Mouse (Mus musculus): ENCODE results near the gene Clk2. TPM values are rescaled to one million over a fixed set of nuclear protein-coding genes. Genes with fewer than 3 reads are reported as not detected.
"Not testable (repeated sequence)": the region's sequence is repeated elsewhere in the genome, so short reads cannot be mapped to it uniquely, and the experiment has no call there.

Clk2 gene
- total RNA-seq, 1 experiment from 2014 or later, result 98.4 TPM

- no peak for DNase-seq
These were observed 25.8 kb downstream of the Clk2 start for GRCm38 (mm10) chr3:89190436-89190835.

DNA sequence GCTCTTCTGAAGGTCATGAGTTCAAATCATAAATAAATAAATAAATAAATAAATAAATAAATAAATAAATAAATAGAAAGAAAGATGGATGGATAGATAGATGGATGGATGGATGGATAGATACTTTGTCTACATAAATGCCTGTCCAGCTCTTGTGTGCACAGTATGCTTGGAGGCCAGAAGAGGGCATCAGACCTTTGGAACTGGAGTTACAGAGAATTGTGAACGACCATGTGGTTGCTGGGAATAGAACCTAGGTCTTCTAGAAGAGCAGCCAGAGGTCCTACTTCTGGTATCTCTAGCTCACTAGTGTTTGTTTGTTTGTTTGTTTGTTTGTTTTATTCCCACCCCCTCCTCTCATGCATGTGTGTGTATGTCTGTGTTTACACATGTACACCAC lies 28.8 kb downstream of the Clk2 start:
- DNase-seq, result no peak

DNA sequence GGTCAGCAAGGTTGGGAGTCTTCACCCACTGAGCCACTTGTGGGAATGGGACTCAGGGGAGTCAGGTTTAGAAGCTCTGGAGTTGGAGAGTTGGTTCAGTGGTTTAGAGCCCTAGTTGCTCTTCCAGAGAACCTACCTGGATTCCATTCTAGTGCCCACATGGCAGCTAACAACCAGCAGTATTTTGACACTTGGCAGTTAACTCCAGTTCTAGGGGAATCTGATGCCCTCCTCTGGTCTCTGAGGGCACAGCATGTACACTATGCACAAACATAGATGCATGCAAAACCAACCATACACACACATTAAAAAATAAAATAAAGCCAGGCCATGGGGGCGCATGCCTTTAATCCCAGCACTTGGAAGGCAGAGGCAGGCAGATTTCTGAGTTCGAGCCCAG lies 29.3 kb downstream of the Clk2 start:
- DNase-seq, result no peak

GRCm38 (mm10) chr3:89195979-89196877 lies 31.6 kb downstream of the Clk2 start:
- peak; percentile 91 for DNase-seq

- no peak for DNase-seq
These were observed 35.2 kb downstream of the Clk2 start for GRCm38 (mm10) chr3:89199839-89200238.

GRCm38 (mm10) chr3:89202253-89203141 lies 37.9 kb downstream of the Clk2 start, which contains the start of gene Gba:
TSS of gene Gba (plus strand) at chr3:89202928.
- DNase-seq, result peak; percentile 82

- no peak for DNase-seq
These were observed 38.5 kb downstream of the Clk2 start for GRCm38 (mm10) chr3:89203142-89203514.

DNA sequence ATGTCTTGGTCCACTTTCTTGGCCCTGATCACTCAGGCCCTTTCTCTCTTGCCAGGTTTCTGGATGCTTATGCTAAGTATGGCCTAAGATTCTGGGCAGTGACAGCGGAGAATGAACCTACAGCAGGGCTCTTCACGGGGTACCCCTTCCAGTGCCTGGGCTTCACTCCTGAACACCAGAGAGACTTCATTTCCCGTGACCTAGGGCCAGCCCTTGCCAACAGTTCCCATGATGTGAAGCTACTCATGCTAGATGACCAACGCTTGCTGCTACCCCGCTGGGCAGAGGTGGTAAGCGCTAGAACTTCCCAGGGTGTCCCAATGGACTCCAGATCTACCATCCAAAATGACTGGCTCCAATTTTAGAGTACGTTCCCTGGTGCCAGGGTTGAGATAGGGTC lies 41.5 kb downstream of the Clk2 start:
- DNase-seq, result no peak

DNA sequence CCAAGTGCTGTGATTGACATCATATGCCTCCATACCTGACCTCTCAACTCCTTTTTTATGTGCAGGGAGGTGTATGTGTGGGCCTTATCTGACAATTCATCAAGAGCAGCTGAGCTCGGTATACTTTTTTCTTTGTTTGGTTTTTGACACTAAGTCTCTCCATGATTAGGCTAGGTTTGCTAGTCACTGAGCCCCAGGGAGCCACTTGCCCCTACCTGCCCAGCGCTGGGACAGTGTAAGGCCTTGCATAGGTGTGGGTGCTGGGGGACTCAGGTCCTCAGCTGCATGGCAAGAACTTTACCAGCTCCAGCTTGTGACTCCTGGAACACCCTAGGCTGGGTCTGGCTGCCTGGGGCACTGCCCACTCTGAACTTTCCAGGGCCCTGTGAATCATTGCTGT lies 42.1 kb downstream of the Clk2 start:
- no peak for DNase-seq

- DNase-seq, result no peak
These were observed 43.6 kb downstream of the Clk2 start for GRCm38 (mm10) chr3:89208075-89208657.

GRCm38 (mm10) chr3:89208736-89209135 lies 44.1 kb downstream of the Clk2 start:
- DNase-seq, result no peak

GRCm38 (mm10) chr3:89209731-89210130 lies 45.1 kb downstream of the Clk2 start:
- DNase-seq, result no peak

- DNase-seq, result no peak
These were observed 45.6 kb downstream of the Clk2 start for GRCm38 (mm10) chr3:89210162-89210561.

GRCm38 (mm10) chr3:89210731-89211130 lies 46.1 kb downstream of the Clk2 start:
- peak; percentile 41 for DNase-seq

- DNase-seq, result peak; percentile 93
These were observed 49.4 kb downstream of the Clk2 start for GRCm38 (mm10) chr3:89213803-89214530.

DNA sequence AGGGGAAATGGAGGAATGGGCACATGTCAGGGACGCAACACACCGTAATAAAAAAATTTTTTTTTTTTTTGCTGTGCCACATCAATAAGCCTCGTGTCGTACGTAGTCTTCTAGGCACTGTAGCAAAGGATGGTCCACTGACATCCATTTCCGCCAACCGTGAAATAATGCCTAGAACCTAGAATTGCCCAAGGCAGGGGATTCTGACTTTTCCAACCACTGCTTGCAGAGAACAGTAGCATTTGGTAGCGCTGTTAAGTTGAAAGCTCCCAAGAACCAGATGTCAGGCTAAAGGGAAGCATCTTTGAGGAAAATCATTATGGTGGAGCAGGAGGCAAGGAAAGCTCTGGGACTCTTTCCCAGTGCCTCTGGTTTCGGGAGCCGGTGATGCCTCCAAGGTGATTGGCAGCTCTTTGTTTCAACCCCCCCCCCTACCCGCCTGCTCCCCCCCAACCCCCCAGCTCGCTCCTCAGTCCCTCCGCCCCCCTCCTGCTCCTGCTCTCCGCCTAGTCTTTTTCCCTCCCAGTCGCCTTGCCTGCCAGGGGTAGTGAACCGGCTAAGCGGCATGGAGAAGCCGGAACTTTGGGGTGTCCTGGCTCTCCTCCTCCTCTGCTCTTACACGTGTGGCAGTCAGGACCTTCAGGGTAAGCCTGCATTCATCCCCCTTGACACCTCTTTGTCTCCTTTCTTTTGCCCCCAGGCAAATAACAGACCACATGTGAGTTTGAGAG lies 50.3 kb downstream of the Clk2 start, which contains the start of gene Thbs3:
Gene Thbs3 (plus strand): TSS at position 500 of the 731 bp plus-strand sequence.
- peak; percentile 2 for DNase-seq

DNA sequence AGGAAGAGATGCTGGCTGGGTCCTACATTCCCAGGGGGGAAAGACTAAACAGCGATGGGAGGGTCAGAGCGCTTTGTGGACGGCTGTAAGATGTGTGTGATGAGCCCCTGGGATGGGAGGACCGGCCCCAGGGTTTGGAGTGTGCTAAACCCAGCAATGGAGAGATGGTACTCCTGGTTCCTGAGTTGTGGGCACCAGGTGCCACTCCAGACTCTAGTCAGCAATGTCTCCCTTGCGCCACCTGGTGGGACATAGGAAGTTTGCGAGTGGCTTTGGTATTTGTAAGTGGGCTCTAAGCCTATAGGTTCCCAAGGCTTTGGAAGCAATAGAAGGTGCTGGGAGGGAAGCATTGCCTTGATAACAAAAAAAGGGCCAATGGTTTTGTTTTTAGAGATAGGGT lies 51.3 kb downstream of the Clk2 start:
- peak; percentile 78 for DNase-seq

DNA sequence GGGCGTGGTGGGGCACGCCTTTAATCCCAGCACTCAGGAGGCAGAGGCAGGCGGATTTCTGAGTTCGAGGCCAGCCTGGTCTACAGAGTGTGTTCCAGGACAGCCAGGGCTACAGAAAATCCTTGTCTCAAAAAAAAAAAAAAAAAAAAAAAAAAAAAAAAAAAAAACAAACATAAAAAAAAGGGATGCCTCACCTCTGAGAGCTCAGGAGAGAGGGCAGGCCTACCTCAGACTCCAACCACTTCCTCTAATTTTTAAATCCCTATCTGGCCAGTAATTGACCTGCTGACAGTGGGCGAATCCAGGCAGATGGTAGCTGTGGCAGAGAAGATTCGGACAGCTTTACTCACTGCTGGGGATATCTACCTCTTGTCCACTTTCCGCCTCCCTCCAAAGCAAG lies 51.8 kb downstream of the Clk2 start:
- DNase-seq, result not testable (repeated sequence)

- DNase-seq, result no peak
These were observed 53.7 kb downstream of the Clk2 start for GRCm38 (mm10) chr3:89218271-89218670.

- DNase-seq, result no peak
These were observed 55.0 kb downstream of the Clk2 start for GRCm38 (mm10) chr3:89219546-89219945.

- DNase-seq, result no peak
These were observed 56.6 kb downstream of the Clk2 start for GRCm38 (mm10) chr3:89221167-89221566.

Measured in adrenal gland, postnatal 25 days (tissue).